Mouse (Mus musculus) forebrain, embryonic 14.5 days (tissue): Measurements from ENCODE around the gene Mfsd4b3. TPM values are rescaled to one million over a fixed set of nuclear protein-coding genes. Genes with fewer than 3 reads are reported as not detected.
"Not testable (repeated sequence)": the region's sequence is repeated elsewhere in the genome, so short reads cannot be mapped to it uniquely, and the experiment has no call there.

Experiments used
- ATAC-seq: fragments of 200-750 bp; cut with Nextera tagmentation; 2 replicates; pipeline ENCODE4 v1.8.0; 2017; ENCODE audit warnings: mild to moderate bottlenecking, moderate library complexity
- DNase-seq: peaks from one replicate; pipeline ENCODE4 v3.0.0-alpha.2; 2015; ENCODE audit warnings: low spot score
- H3K27ac ChIP-seq: fragments of 300-500 bp; sonication (generic); 2 replicates; pipeline ENCODE4 v1.5.1; 2014; ENCODE audit warnings: low read depth, mild to moderate bottlenecking, control low read depth, low read length, moderate library complexity
- H3K27me3 ChIP-seq: fragments of 300-500 bp; sonication (generic); replicated peaks from 2 replicates; pipeline ENCODE4 v1.6.1; 2014; ENCODE audit warnings: low read length, control low read depth, mixed read lengths; ENCODE audit not compliant: control insufficient read depth, insufficient read depth
- H3K36me3 ChIP-seq: fragments of 300-500 bp; sonication (generic); 2 replicates; pipeline ENCODE4 v1.6.1; 2014; ENCODE audit warnings: low read length, control low read depth; ENCODE audit not compliant: control insufficient read depth, insufficient read depth
- H3K4me1 ChIP-seq: fragments of 300-500 bp; sonication (generic); 2 replicates; pipeline ENCODE4 v1.6.1; 2014; ENCODE audit warnings: antibody characterized with exemption, low read length, control low read depth; ENCODE audit not compliant: control insufficient read depth, insufficient read depth
- H3K4me2 ChIP-seq: fragments of 300-500 bp; sonication (generic); 2 replicates; pipeline ENCODE4 v1.6.1; 2014; ENCODE audit warnings: mild to moderate bottlenecking, control low read depth, low read length
- H3K4me3 ChIP-seq: fragments of 300-500 bp; sonication (generic); 2 replicates; pipeline ENCODE4 v1.5.1; 2014; ENCODE audit warnings: low read depth, low read length, control low read depth
- H3K9ac ChIP-seq: fragments of 300-500 bp; sonication (generic); 2 replicates; pipeline ENCODE4 v1.6.1; 2014; ENCODE audit warnings: mild to moderate bottlenecking, low read length, control low read depth, moderate library complexity
- H3K9me3 ChIP-seq: fragments of 300-500 bp; sonication (generic); replicated peaks from 2 replicates; pipeline ENCODE4 v1.6.1; 2016; ENCODE audit warnings: low read length, control low read depth, mixed read lengths; ENCODE audit not compliant: control insufficient read depth
- WGBS: fragments of 180-500 bp; shearing (Covaris S2); extraction: QIAGEN DNeasy Blood & Tissue Kit; methylation state at CpG from one replicate; pipeline ENCODE4 v1.1.7; 2014; 5-methylcytosine and 5-hydroxymethylcytosine counted together
- polyA plus RNA-seq: library from polyadenylated mRNA; unstranded; fragments of >200 nt; fragmentation: Nextera tagmentation; extraction: Ambion mirVana; gene quantifications from 2 replicates; pipeline ENCODE4 v1.2.1, GENCODE M21; 2014

Mfsd4b3 gene
- polyA plus RNA-seq, 1 experiment from 2014 or later: 0.15 TPM

DNA sequence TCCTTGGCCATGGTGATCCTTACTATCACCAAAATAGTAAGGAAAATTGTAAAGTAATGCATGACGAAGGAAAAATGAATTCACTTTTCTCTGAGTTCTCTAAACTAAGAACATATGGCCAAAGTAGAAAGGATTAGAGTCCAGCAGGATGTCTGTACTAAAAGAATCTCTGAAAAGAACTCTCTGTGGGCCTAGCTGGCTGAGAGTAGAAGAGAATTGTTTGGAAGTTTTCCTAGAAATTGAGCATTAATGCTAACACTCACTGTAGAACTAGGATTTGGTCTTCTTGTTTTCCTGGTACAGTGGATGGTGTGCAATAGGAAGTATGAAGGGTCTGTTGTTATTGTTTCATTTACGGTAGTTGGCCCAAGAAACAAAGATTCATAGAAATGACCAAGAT, 4.8 kb downstream of the Mfsd4b3 start:
- DNase-seq (no peak), ATAC-seq (no peak)
- H3K9ac ChIP-seq: no peak overlapping the region
- WGBS: 78% methylated on average over 2 of the region's 2 CpGs
- no peaks in the 10 kb centered on the region for H3K9me3 ChIP-seq
- H3K4me3 ChIP-seq: no peak overlapping the region
- no peak overlapping the region for H3K27ac ChIP-seq
- no peaks in the 10 kb centered on the region for H3K27me3 ChIP-seq
- no peak overlapping the region for H3K4me2 ChIP-seq
- H3K36me3 ChIP-seq: no peaks in the 10 kb centered on the region
- 0 out of 2 replicates have a peak, but pooled peaks cover 3% of the 10 kb centered on the region for H3K4me1 ChIP-seq

DNA sequence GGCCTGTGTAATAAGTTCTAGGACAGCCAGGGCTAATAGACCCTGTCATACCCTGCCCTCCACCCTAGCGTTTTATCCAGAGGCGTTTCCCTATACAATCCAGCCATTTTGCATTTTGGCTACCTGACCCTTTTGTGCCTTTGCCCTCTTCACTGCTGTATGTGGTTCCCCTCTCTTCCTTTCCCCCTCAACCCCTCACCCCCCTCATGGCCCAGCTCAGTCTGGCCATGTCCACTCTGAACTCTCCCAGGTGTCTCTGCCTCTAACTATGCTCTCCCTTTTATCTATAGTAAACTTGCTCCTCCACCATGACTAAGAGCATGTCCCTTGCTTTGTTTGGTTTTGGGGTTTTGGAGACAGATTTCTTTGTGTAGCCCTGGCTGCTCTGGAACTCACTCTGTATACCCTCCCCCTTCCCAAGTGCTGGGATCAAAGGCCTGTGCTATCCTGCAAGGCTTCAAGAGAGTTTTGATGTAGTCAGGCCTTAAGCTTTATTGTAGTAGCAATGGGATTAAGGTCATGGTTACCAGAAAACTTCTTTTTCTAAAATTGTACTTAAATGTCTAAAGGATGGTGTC, 10.5 kb downstream of the Mfsd4b3 start:
- no peaks in the 10 kb centered on the region for H3K36me3 ChIP-seq
- H3K4me3 ChIP-seq: no peak overlapping the region
- H3K4me2 ChIP-seq: no peak overlapping the region
- ATAC-seq (no peak), DNase-seq (no peak)
- H3K9ac ChIP-seq: no peak overlapping the region
- H3K27me3 ChIP-seq: no peaks in the 10 kb centered on the region
- no peak overlapping the region for H3K27ac ChIP-seq
- WGBS: 89% methylated on average over 2 of the region's 2 CpGs
- H3K9me3 ChIP-seq: no peaks in the 10 kb centered on the region
- no peaks in the 10 kb centered on the region for H3K4me1 ChIP-seq

GRCm38 (mm10) chr10:39947195-39947594, 12.8 kb downstream of the Mfsd4b3 start:
- H3K36me3 ChIP-seq, H3K4me3 ChIP-seq, H3K9ac ChIP-seq, H3K27me3 ChIP-seq, H3K4me2 ChIP-seq, DNase-seq, ATAC-seq, H3K27ac ChIP-seq, H3K4me1 ChIP-seq, H3K9me3 ChIP-seq: not testable (repeated sequence)
- 87% methylated on average over 3 of the region's 3 CpGs for WGBS

GRCm38 (mm10) chr10:39936553-39936952, 23.4 kb downstream of the Mfsd4b3 start:
- 84% methylated on average over 7 of the region's 7 CpGs for WGBS
- Histone ChIP-seq H3K4me3 (no peak overlapping the region), H3K9me3 (no peaks in the 10 kb centered on the region), H3K27ac (no peak overlapping the region), H3K36me3 (no peaks in the 10 kb centered on the region), H3K4me1 (no peaks in the 10 kb centered on the region), H3K27me3 (no peaks in the 10 kb centered on the region), H3K9ac (no peak overlapping the region), H3K4me2 (no peak overlapping the region)
- ATAC-seq (no peak), DNase-seq (no peak)

- Histone ChIP-seq H3K36me3 (no peaks in the 10 kb centered on the region), H3K9me3 (no peaks in the 10 kb centered on the region), H3K27me3 (no peaks in the 10 kb centered on the region; the same call in 1 of the 2 replicates), H3K4me1 (no peaks in the 10 kb centered on the region; the same call in 1 of the 2 replicates), H3K4me3 (peak within 1 kb of the TSS; percentile 31), H3K4me2 (peak within 1 kb of the TSS; percentile 62), H3K27ac (no peak within 1 kb of the TSS), H3K9ac (peak within 1 kb of the TSS; percentile 63)
- peak; percentile 52; the same call in 1 of the 2 replicates for ATAC-seq
- WGBS: under 1% methylated on average over 41 of the region's 41 CpGs
- peak; percentile 44 for DNase-seq
Observed at GRCm38 (mm10) chr10:39926616-39927139, 33.3 kb downstream of the Mfsd4b3 start, which contains the start of gene Mfsd4b2. Gene Mfsd4b2 (minus strand): TSS chr10:39926923.

DNA sequence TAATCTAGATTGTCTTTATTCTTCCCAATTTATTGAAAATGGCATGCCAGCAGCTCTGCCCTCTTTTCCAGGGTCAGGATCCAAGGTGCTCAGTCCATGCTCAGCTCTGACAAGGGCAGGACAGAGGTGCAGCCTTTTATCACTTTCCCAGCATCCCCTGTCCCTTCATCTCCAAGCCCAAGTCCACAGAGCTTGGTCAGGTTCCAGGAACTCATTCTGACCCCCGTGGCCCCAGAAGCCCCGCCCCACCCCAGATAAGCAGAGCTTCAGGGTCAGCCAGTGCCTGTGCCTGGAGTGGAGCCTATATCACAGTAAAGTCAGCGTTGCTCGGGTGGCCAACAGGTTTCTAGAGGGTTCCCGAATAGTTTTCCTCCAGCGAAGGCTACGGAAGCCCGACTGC, 35.4 kb downstream of the Mfsd4b3 start:
- not testable (repeated sequence) for H3K4me3 ChIP-seq, H3K9ac ChIP-seq, H3K4me1 ChIP-seq, ATAC-seq, H3K9me3 ChIP-seq, DNase-seq, H3K4me2 ChIP-seq, H3K27ac ChIP-seq, H3K36me3 ChIP-seq, H3K27me3 ChIP-seq
- WGBS: 80% methylated on average over 8 of the region's 8 CpGs

GRCm38 (mm10) chr10:39912616-39913015, 47.3 kb downstream of the Mfsd4b3 start:
- Histone ChIP-seq H3K4me1 (no peaks in the 10 kb centered on the region), H3K36me3 (no peaks in the 10 kb centered on the region), H3K4me2 (no peak overlapping the region), H3K9ac (no peak overlapping the region), H3K27me3 (no peaks in the 10 kb centered on the region), H3K27ac (no peak overlapping the region), H3K9me3 (no peaks in the 10 kb centered on the region), H3K4me3 (no peak overlapping the region)
- DNase-seq (no peak), ATAC-seq (no peak)

- 70% methylated on average over 13 of the region's 13 CpGs for WGBS
- Histone ChIP-seq H3K27me3 (no peaks in the 10 kb centered on the region), H3K4me1 (no peaks in the 10 kb centered on the region), H3K4me3 (no peak overlapping the region), H3K36me3 (no peaks in the 10 kb centered on the region), H3K9me3 (no peaks in the 10 kb centered on the region), H3K4me2 (no peak overlapping the region), H3K27ac (no peak overlapping the region), H3K9ac (no peak overlapping the region)
- DNase-seq: no peak
- ATAC-seq: no peak
Observed at GRCm38 (mm10) chr10:39908768-39909441, 51.0 kb downstream of the Mfsd4b3 start.
